Mouse (Mus musculus) R1 (cell line): ENCODE measurements around the gene Cxcl3.
"Not testable (repeated sequence)": the region's sequence is repeated elsewhere in the genome, so short reads cannot be mapped to it uniquely, and the experiment has no call there.

Experiments used
- DNase-seq: peaks from one replicate; pipeline ENCODE4 v3.0.0-alpha.2; 2018; ENCODE audit warnings: low read depth, low spot score

Cxcl3 gene

DNA sequence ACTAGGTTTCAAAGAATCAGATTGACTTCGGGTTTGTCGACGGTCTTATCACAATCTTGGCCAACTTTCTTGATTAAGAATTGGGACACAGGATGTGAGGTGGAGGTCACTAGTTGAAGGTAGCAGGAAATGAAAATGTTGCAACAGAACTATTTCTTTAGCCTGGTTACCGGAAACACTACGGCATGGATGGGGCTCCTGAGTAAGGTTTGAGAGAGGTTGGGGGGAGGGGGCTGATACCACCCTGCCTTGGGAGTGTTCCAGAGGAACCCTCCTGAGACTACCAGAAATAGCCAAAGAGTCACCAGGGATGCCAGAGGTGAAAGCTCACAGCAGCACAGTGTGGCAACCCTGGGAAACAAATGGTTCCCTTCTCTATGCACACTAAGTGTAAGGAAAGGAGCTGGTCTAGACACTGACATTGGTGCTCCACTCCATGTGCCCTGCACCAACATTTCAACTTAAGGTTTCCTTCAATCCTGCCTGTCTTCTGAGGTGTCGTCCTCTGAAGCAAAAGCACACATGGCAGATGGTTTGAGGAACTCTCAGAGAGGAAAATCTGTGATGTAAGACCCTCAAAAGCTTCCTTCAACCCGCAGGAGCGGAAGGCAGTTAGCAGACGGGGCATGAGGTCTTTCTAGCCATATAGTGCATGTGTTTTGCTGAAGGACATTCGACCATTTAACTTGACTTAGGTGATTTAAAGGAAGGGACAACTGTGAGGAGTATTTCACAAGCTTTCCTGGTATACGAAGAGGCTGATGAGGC, 3.6 kb downstream of the Cxcl3 start:
- no peak for DNase-seq

DNA sequence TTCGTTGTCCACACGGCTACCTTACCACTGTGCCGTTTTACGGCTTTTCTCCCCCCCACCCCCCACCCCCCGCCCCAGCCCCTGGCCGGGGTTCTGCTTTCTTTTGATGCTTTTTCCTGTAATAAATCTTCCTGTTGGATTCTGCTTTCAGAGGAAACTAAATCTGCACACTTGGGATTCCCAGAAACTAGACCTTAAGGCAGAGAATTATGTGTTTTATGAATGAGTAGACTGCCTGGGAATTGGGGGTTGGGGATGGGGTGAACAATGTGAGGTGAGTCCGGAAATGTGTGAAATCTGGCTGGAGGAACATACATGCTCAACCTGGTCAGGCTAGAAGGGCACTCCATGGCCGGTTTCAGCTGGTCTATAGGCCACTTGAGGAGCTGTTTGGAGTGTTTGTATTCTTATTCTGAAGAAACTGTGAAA, 4.2 kb downstream of the Cxcl3 start:
- no peak for DNase-seq

DNA sequence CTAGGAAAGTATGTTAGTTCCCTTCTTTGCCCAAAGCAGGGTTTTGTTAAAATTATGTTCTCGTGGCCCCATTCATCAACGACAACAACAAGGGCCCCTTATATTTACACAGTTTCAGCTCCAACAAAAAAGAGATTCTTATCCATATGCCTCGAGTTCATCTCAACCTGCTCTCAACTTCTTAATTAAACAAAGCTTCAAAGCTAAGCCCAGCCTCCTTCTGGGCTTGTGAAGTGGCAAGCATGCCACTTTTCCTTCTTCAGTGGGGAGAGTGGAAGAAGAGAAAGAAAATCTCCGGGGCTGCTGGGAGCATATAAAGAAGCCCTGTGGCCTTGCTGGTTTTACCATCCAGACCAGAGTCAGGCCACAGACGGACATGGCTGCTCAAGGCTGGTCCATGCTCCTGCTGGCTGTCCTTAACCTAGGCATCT, 8.3 kb downstream of the Cxcl3 start, which contains the start of gene Cxcl15:
Cxcl15 (plus strand) TSS at position 340 of the 431 bp plus-strand sequence.
- DNase-seq = no peak

DNA sequence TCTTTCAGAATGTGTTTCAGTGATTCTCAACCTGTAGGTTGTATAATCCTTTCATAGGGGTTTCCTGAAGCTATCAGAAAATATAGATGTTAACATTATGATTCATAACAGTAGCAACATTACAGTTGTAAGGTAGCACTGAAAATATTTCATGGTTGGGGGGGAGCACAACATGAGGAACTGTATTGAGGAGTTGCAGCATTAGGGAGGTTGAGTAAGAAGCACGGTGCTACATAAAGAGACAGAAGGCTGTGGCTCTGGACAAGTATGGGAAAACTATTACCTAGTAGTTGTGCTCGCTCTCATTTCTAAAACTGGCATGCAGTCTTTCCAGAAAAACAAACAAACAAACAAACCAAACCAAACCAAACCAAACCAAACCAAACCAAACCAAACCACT, 9.5 kb downstream of the Cxcl3 start:
- DNase-seq = not testable (repeated sequence)

DNA sequence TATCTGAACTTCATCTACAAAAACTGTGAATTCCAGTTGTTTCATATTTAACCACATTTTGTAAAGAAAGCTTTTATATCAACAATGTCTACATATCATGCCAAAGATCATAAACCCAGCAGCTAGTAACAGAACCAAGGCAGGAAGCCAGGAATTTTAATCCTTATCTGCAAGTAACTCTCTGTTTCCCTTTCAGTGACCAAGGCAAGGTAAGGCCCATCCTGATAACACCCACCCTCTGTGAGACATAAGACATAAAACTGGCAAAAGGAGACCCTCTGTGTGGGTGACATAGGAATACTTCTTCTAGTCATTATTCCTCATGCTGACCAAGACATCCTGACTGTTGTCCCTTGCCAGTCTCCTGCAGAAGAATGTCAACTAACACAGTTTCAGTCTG, 18.7 kb downstream of the Cxcl3 start:
- no peak for DNase-seq

DNA sequence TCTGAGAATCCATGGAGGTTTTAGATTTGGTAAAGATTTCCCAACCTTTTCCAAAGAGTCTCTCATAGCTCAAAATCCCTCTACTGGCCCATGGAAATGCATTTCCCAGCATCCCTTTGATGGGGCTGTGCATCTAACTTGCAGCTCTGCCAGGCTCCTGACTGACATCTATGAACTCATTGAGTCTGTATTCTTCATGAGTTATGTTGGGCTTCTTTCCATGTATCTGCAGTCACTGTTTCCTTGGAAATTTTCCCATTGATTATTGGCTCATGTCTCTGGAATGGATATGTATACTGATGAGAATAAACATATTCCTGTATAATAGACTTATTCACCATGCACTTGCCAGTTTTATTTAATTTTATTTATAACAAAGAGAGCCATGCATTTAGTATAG, 20.1 kb downstream of the Cxcl3 start:
- DNase-seq = no peak

DNA sequence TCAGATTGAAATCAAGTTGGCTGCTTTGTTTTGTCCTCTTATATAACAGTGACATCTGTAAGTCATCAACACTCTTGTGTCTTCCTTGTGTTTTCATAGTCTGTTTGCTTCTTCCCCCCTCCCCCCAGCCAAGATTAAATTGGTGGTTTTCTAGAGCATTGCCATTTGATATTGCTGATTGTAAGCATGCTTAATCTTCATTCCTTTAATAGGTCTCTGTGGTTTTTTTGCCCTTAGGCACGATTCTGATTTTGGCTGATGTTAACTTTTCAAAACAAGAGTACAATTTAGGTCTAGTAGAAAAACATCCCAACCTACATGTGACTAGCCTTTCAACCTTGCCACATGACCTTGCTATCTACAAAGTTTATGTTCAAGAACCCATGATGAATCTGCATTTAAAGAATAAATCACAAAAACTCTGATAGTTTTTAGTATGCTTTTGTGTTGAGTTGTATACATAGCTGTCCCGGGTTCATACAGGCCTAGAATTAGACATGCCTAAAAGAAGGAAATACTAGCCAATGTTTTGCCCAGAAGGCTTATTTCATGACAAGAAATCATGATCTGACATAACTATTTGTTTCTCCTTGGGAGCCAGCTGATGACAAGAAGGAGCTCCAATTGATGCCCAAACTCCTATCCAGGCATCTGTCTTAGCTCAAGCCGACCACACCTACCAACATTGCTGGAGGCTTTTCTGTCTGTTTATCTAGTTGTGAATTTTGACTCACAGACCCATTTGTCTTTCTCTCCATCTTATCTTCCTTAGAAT, 21.5 kb downstream of the Cxcl3 start:
- no peak for DNase-seq

DNA sequence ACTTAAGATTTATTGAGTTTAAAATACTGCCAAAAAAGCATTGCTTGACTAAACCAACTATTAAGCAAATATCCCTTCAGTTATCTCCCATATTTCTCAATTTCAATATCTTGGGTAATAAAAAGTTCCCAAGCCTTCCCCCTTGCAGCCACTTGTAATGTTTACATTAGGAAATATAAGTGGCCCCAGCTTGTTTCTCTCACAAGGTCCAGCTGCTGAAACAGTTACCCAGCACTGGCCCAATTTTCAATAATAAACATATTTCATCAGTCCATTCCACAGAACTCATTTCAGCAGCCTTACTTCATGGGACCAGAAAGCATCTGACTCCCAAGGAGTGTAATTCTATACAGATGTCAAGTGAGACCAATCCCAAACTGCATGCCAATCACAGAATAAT, 33.9 kb downstream of the Cxcl3 start:
- DNase-seq = no peak

DNA sequence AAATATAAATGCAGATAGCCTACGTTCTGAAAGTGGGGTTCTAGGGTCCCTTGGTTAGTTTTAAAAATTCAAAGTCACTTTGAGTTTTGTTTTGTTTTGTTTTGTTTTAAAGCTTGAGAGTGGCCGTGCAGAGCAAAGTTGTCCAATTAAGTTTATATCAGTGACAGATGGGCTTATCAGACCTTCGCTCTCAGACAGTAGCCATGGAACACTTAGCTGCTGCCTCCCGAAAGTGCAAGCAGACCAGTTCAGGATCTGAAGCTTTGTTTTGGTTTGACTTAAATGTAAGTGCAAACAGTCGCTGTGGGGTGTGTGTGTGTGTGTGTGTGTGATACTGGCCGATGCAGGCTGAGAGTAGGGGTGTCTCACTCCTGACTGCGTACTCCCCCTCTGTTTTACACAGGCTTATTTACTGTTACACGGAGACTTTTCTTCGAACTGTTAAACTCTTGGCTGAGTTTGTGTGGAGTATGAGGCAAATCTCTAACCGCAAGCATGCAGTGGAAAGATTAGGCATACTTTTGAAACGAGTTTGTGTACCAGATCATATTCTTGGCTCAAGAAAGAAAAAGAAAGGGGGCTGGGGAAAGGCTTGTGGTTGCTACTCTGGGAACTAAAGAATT, 46.4 kb downstream of the Cxcl3 start:
- DNase-seq = no peak

DNA sequence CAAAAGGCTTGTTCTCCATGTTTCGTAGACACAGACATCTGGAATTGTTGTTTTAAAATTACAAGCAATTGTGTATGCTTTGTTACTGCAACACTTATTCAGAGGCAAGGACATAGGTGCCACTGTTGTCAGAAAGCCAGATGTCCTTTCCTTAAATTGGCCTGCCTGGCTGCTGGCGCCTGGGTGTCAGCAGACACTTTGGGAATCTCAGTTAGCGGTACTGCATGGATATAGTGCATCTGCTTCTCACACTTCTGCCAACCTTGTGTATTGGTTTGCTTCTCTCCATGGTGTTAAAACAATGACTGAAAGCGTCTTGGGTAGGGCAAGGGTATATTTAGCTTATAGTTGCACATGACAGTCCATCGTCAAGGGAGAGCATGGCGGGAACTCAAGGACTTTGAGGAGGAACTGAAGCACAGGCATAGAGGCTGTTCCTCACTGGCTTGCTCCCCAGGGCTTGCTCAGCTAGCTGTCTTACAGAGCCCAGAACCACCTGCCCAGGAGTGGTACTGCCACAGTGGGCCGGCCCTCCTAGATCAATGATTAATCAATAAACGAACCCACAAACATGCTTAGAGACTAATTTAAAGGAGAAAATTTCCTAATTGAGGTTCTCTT, 47.0 kb downstream of the Cxcl3 start:
- no peak for DNase-seq

DNA sequence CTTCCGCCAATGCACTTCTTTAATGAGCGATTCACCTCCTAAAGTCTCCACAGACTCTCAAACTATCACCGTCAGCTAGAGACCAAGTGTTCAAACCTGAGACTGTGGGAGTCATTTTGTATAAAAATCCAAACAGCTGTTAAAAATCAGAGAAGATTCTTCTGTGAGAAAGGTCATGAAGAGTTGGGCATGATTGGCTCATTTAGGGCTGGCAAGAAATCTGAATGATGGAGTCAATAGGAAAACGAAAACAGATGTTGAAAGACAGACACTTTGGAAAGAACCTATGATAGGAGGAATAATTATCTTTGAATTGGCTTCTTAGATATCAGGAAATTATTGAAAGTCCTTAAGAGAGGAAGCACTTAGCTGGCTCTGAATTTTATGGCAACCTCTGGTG, 48.5 kb downstream of the Cxcl3 start:
- DNase-seq = no peak

DNA sequence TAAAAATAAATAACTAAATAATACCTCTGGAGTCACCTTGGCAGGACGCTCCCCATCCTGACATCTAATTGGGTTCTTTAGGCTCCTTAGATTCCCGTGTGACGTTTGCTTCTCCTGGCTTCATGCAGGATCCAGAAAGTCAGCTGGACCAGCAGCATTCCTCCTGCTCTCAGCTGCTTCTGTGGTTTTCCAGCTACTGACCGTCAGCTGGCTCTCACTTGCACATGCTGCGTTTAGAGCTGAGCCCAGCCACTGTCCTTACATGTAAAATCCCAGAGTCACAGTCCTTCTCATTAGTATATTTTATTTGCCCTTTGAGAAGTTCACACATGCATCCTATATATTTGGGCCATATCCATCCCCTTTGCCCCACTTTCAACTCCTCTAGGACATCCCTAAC, 52.7 kb downstream of the Cxcl3 start:
- DNase-seq = no peak
